Mouse (Mus musculus): ENCODE results near the gene Shc4. TPM values are rescaled to one million over a fixed set of nuclear protein-coding genes. Genes with fewer than 3 reads are reported as not detected.

Gene Shc4
- total RNA-seq, 2 experiments from 2014 or later: 4.1 to 4.2 TPM

GRCm38 (mm10) chr2:125615858-125616424 is 108.0 kb downstream of the Shc4 start:
- Histone ChIP-seq H3K4me3 (no peak overlapping the region), H3K27ac (no peak overlapping the region)
- TF ChIP-seq CTCF (conservative IDR thresholded peaks at IDR 0.05): no peak
- no peak for DNase-seq (ENCODE audit: low spot score in 2 of 2)

GRCm38 (mm10) chr2:125615440-125615839 is 108.5 kb downstream of the Shc4 start:
- no peak for TF ChIP-seq CTCF (conservative IDR thresholded peaks at IDR 0.05)
- no peak overlapping the region for H3K27ac ChIP-seq
- no peak for DNase-seq (ENCODE audit: low spot score in 2 of 2)
- H3K4me3 ChIP-seq: no peak overlapping the region

- H3K4me3 ChIP-seq: peak overlapping the region; percentile 1; the same call in 1 of the 2 replicates
- no peak for TF ChIP-seq CTCF (conservative IDR thresholded peaks at IDR 0.05)
- peak; percentile 42 to 67 for DNase-seq (ENCODE audit: low spot score in 2 of 2)
- peak overlapping the region; percentile 64 for H3K27ac ChIP-seq
Observed at GRCm38 (mm10) chr2:125606220-125606845, 117.6 kb downstream of the Shc4 start.

DNA sequence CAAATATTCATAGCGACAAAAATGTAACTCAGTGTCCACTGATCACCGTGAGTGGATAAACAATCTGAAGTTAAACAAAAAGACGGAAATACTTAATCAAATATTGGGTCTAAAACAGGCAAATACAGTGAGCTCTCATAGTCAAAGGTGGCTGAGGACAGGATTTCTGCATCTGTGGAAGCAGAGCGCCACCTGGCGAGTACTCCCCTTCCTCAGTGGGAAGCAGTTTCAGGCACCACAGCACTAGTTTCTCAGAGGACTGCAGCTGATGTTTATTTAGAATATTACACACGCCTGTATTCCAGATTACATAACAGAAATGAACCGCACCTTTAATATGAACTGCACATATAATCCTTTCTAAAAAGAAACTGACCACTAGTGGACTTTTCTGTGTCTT is 119.3 kb downstream of the Shc4 start:
- TF ChIP-seq CTCF (conservative IDR thresholded peaks at IDR 0.05): peak; percentile 80
- no peak overlapping the region for H3K27ac ChIP-seq
- H3K4me3 ChIP-seq: no peak overlapping the region
- peak; percentile 26 to 56 for DNase-seq (ENCODE audit: low spot score in 2 of 2)

DNA sequence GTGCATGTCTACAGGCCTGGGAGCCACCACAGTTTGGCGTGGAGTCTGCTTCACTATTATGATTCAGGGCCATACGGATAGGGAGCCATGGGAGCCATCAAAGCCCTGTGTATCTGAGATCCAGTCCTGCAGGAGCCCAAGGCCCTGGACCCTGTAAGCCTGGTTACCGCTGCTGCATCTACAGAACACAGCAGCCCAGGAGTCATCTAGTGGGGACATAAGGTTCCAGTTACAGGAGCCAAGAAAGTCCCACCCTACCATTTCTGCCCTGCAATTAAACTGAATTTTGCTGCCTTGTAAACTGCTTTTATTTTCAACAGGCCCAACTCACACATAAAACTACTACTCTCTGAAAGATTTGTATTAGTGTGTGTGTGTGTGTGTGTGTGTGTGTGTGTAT is 121.0 kb downstream of the Shc4 start:
- H3K27ac ChIP-seq: no peak overlapping the region
- H3K4me3 ChIP-seq: no peak overlapping the region
- no peak for DNase-seq (ENCODE audit: low spot score in 2 of 2)
- TF ChIP-seq CTCF (conservative IDR thresholded peaks at IDR 0.05): no peak

- no peak for DNase-seq (ENCODE audit: low spot score in 2 of 2)
- no peak overlapping the region for H3K27ac ChIP-seq
- no peak for TF ChIP-seq CTCF (conservative IDR thresholded peaks at IDR 0.05)
- no peak overlapping the region for H3K4me3 ChIP-seq
Observed at GRCm38 (mm10) chr2:125598958-125599357, 125.0 kb downstream of the Shc4 start.

GRCm38 (mm10) chr2:125598251-125598650 is 125.7 kb downstream of the Shc4 start:
- no peak for TF ChIP-seq CTCF (conservative IDR thresholded peaks at IDR 0.05)
- no peak for DNase-seq (ENCODE audit: low spot score in 2 of 2)
- H3K27ac ChIP-seq: no peak overlapping the region
- H3K4me3 ChIP-seq: no peak overlapping the region

DNA sequence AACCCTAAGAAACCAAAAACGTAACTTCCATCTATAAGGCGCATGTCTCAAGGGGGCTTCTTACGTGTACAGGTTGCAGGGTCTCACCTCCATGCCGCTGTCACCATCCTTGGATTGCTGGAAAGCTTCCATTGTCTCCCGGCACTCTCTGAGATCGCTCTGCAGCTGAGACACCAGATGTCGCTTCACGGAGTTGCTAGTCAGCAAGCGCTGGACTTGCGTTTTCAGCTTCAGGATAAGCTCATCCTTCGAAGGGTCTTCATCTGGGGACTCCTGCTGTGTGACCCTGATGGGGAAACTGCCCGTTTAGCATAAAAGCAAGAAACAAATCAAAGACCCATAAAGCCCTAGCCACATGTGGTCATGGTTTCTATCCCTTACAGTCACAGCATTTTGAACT is 129.2 kb downstream of the Shc4 start:
- TF ChIP-seq CTCF (conservative IDR thresholded peaks at IDR 0.05): no peak
- Histone ChIP-seq H3K27ac (no peak overlapping the region), H3K4me3 (no peak overlapping the region)
- no peak for DNase-seq (ENCODE audit: low spot score in 2 of 2)

DNA sequence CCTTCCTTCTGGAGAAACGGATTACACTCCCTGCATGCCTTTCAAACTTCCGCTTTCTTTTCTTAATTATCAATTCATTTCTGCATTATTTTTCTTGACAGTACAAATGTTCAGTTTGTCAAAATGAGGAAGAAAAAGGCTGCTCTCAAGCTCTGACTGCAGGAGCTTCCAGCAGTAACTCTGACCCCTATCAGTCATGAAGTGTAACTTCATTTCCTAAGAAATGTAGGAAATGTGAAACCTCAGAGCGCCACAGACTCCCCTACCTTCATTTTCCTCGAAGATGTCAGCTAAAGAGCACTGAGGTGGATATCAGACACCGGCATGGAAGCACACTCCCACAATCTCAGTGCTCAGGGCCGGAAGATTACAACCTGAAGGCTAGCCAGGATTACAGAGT is 129.9 kb downstream of the Shc4 start:
- peak; percentile 72 for TF ChIP-seq CTCF (conservative IDR thresholded peaks at IDR 0.05)
- DNase-seq (ENCODE audit: low spot score in 2 of 2): no peak
- no peak overlapping the region for H3K4me3 ChIP-seq
- no peak overlapping the region for H3K27ac ChIP-seq

DNA sequence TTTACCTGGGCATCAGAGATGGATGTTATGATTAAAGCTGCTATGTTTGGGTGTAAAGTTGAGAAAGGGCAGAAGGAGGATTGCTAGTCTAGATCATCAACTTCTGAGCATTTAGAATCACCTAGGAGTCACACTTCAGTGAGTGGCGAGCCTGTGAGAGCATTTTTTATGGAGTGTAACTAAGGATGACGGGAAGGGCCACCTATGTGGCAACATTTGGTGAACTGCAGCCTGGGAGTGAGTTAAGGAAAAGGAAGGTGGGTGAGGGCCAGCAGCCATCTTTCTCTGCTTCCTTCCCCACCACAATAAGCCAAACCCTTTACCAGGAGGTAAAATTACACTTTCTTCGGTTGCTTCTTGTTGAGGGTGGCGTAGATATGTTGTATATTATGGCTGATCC is 132.1 kb downstream of the Shc4 start:
- Histone ChIP-seq H3K27ac (no peak overlapping the region), H3K4me3 (no peak overlapping the region)
- no peak for DNase-seq (ENCODE audit: low spot score in 2 of 2)
- no peak for TF ChIP-seq CTCF (conservative IDR thresholded peaks at IDR 0.05)

DNA sequence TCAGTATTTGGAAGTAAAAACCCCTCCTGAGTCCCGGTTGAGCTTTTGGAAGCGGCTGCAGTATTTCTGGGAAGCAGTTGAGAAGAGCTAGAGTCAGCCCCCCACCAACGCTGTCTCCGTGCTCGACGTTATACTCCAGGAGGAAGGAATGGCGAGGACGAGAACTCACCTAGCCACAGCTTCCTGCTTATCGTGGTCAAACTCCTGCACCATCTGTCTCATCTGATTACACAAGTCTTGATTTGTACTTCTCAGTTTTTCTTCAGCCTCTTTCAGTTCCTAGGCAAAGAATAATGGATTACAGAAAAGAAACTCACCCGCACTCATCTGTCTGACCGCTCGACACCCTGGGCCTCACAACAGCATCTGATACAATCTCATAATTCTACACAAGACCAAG is 134.7 kb downstream of the Shc4 start:
- TF ChIP-seq CTCF (conservative IDR thresholded peaks at IDR 0.05): no peak
- DNase-seq (ENCODE audit: low spot score in 2 of 2): no peak
- Histone ChIP-seq H3K27ac (no peak overlapping the region), H3K4me3 (no peak overlapping the region)

DNA sequence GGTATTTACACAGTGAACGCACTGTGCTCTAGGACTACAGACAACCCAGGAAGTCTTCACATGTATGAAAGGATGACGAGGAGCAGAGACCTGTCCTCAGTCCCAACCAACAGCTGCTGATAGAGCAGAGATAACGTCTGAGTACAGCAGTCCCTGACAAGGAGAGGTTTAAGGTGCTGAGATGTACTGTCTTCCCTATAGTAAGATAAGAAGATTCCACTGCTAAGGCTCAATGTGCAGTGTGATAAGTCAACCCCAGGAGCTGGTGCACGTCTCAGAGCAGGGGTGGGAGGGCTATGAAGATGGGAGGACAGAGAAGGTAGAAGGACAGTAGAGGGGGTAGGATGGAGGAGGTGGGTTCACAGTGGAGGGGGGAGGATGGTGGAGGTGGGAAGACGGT is 142.9 kb downstream of the Shc4 start:
- DNase-seq (ENCODE audit: low spot score in 2 of 2): no peak
- Histone ChIP-seq H3K4me3 (no peak overlapping the region), H3K27ac (peak overlapping the region; percentile 77)
- TF ChIP-seq CTCF (conservative IDR thresholded peaks at IDR 0.05): no peak

DNA sequence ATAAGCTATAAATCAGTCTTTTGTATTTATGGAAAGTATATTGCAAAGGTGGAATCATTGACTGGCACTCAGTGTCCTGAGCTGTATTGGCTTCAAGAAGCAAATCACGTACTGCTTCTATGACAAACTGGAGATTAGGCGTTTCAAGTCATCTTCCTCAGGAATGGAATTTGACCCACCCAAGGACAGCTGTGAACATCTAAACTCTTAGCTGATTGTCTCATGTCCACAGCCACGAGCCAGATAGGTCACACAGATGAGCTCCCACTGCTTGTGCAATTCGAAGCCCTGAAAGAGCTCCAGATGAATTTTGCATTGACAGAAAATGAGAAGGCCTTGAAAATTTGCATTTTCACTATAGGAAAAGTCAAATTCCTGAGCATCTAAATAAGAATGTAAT is 146.3 kb downstream of the Shc4 start:
- Histone ChIP-seq H3K4me3 (no peak overlapping the region), H3K27ac (no peak overlapping the region)
- TF ChIP-seq CTCF (conservative IDR thresholded peaks at IDR 0.05): no peak
- no peak for DNase-seq (ENCODE audit: low spot score in 2 of 2)

Other genes with a start within 250 kb of the Shc4 start
- under 1 TPM; 0.33 to 0.49 TPM for gene Gm9913, start 219.1 kb downstream of the Shc4 start, total RNA-seq (2021)
- gene Fbn1, start 216.2 kb downstream of the Shc4 start, total RNA-seq (2021): 10 to 100 TPM in 1 of 2 experiments, 1 to 10 TPM in 1; 8.7 to 10.4 TPM
- gene Cep152, start 99.0 kb downstream of the Shc4 start, total RNA-seq (2021): 1 to 10 TPM; 3.2 to 4.1 TPM
- 100 to 1,000 TPM; 246 to 261 TPM for gene Eid1, start 51.1 kb downstream of the Shc4 start, total RNA-seq (2021)
- 10 to 100 TPM; 94.4 to 97.7 TPM for gene Secisbp2l, start 58.7 kb upstream of the Shc4 start, total RNA-seq (2021)
- 10 to 100 TPM; 25.8 to 26.0 TPM for gene Galk2, start 135.0 kb upstream of the Shc4 start, total RNA-seq (2021)
- gene Cops2, start 135.0 kb upstream of the Shc4 start, total RNA-seq (2021): 100 to 1,000 TPM; 111 to 119 TPM

Data from layer of hippocampus, adult 2 months (tissue).